Mouse (Mus musculus): ENCODE measurements around the gene Pde4b. TPM values are rescaled to one million over a fixed set of nuclear protein-coding genes. Genes with fewer than 3 reads are reported as not detected.

Pde4b gene
- total RNA-seq, 2 experiments from 2014 or later, result 129 to 140 TPM

- DNase-seq (ENCODE audit: low spot score in 2 of 2), result no peak
- intact Hi-C loops (cut with DNase I), result loop anchor here (5.0 kb wide), 1 partner anchor 74 kb away; no protein-coding TSS in a partner anchor
Measured at GRCm38 (mm10) chr4:102513514-102513913, 426.2 kb downstream of the Pde4b start.

DNA sequence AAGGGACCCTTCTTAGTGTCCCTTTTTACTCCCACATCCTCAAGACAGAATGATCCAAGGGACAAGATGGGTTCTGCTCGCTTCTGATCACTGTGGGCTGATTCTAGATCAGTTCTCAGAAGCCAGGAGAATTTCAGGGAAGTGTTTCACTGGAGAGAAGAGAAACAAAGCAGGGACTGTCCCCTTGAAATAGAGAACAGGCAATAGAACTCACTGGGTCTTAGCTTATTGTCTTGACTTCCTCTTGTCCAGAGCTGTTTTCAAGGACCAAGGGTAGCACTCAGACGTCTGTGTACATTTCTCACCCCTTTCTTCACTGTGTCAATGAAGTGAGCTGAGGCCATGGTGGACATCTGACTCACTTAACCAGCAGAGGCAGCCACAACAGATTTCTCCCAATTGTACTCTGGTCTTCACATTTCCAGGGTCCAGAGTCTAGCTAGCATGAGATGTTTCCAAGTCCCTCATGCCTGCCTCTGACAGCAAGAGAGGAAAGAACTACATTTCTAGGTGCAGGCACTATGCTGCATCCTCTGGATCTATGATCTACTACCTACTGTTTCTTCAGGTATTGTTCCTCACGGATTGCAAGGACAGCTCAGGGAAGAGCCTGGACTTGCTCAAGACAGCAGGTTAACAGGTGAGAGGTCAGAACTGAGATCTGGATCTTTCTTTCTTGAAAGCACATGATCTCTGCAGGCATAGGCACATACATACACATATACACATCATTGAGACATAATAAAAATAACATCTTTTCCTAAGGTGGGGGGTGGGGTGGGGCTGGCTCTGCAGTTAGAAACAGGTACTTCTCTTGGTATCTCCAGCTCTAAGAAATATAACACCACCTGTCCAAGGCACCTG, 427.9 kb downstream of the Pde4b start:
- no peak for DNase-seq (ENCODE audit: low spot score in 2 of 2)
- intact Hi-C loops (cut with DNase I), result loop anchor here (5.0 kb wide), 1 partner anchor 72 kb away; no protein-coding TSS in a partner anchor

DNA sequence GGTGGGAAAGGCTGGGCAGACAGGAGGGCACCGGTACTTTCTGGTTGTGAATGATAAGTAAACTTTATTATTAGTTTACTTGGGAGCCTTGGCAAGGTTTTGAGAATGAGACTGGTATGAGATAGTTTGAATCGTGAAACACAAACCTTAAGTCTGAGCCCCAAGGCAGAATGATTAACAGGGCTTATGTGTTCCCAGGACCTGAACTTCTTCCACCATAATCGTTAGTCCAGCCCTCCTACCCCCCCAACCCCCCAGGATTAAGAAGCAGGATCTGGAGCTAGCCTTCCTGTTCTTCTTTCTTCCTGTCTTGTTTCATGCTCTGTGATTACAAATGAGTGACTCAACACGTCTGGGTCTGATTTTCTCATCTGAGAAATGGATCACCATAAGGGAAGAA, 429.1 kb downstream of the Pde4b start:
- intact Hi-C loops (cut with DNase I), result no loop called here
- DNase-seq (ENCODE audit: low spot score in 2 of 2), result no peak

GRCm38 (mm10) chr4:102516982-102517630, 429.8 kb downstream of the Pde4b start:
- no peak for DNase-seq (ENCODE audit: low spot score in 2 of 2)
- intact Hi-C loops (cut with DNase I), result no loop called here

- no peak for DNase-seq (ENCODE audit: low spot score in 2 of 2)
- intact Hi-C loops (cut with DNase I), result no loop called here
Measured at GRCm38 (mm10) chr4:102517653-102518052, 430.3 kb downstream of the Pde4b start.

- DNase-seq (ENCODE audit: low spot score in 2 of 2), result no peak
- intact Hi-C loops (cut with DNase I), result no loop called here
Measured at GRCm38 (mm10) chr4:102518341-102518740, 431.0 kb downstream of the Pde4b start.

GRCm38 (mm10) chr4:102520669-102521261, 433.4 kb downstream of the Pde4b start:
- DNase-seq (ENCODE audit: low spot score in 2 of 2), result no peak
- intact Hi-C loops (cut with DNase I), result no loop called here

DNA sequence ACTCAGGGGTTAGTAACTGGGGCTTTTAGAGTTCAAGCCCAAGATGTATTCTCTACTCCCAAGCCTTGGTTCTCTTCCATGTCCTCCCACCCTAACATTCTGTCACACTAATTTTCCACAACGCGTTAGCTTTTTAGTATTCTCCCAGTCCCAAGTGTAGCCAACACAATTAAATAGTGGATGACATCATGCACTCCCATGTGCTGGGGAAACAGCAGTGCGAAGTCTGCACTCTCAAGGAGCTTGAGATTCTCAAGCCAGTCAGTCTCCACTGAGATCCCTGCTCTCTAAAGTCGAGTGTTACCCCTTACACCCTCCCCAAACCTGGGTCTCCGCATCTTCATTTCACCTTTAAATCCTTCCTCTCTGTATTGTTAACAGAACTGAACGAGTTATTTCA, 434.1 kb downstream of the Pde4b start:
- intact Hi-C loops (cut with DNase I), result no loop called here
- no peak for DNase-seq (ENCODE audit: low spot score in 2 of 2)

DNA sequence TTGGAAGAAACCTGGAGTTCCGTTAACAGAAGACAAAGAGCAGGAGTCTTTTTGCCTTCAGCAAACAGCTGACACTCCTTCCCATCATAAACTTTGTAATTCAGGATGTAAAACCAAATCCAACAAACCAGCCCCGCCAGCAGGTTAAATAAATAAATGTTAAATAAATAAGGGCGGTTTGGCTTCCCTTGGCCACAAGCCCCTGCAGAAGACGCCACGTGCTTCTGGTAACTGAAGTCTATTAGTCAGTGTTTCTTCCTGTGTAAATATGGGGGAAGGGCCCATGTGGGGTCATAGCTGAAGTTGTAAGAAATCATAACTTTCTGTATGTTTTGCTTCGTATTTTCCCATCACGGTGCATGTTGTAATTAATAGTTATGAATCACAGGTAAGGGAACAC, 440.0 kb downstream of the Pde4b start:
- intact Hi-C loops (cut with DNase I), result no loop called here
- no peak for DNase-seq (ENCODE audit: low spot score in 2 of 2)

DNA sequence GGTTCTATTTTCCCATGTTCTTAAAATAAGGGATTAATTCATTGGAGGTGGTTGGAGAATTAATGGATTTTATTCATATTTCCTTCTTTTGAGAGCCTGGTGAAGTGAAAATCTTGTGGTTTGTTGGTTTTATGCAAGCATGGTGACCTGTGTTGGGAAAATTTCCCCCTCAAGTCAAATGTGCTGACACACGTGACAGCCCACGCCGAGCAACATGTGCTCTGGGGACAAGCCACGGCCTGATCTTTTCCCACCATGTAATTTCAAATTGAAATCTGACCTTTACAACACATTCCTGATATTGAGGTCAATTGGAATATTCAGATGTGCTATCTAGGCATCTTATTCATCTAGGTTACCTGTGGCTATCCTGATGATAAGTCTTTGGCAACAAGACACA, 443.5 kb downstream of the Pde4b start:
- no peak for DNase-seq (ENCODE audit: low spot score in 2 of 2)
- intact Hi-C loops (cut with DNase I), result loop anchor here (5.0 kb wide), 1 partner anchor 42 kb away; no protein-coding TSS in a partner anchor

DNA sequence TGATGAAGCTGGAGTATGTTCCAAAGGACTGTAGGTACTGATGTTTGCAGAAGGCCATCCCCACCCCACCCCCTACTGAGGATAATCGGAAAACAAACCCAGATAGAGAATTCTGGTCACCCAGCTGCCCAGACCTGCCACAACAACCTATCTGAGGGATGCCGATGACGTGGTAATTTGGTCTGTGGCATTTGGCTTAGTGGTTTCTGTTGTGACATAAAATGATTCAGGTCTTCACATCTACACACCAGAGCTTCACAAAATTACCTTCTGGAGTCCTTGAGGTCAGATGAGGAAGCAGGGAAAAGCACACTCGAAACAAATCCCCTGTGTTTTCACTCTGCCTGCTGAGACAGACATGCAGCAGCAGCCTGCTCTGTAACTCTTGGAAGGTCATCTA, 444.4 kb downstream of the Pde4b start:
- intact Hi-C loops (cut with DNase I), result loop anchor here (5.0 kb wide), 1 partner anchor 41 kb away; no protein-coding TSS in a partner anchor

GRCm38 (mm10) chr4:102533183-102534048, 446.1 kb downstream of the Pde4b start:
- intact Hi-C loops (cut with DNase I), result loop anchor here (5.0 kb wide), 1 partner anchor 39 kb away; no protein-coding TSS in a partner anchor
- DNase-seq (ENCODE audit: low spot score in 2 of 2), result peak; percentile 21 to 29

More for the DNA sequence above, 444.4 kb downstream of the Pde4b start:
- no peak for DNase-seq (ENCODE audit: low spot score in 2 of 2)

GRCm38 (mm10) chr4:102534049-102534730, 446.8 kb downstream of the Pde4b start:
- DNase-seq (ENCODE audit: low spot score in 2 of 2), result no peak
- intact Hi-C loops (cut with DNase I), result loop anchor here (5.0 kb wide), 1 partner anchor 38 kb away; no protein-coding TSS in a partner anchor

DNA sequence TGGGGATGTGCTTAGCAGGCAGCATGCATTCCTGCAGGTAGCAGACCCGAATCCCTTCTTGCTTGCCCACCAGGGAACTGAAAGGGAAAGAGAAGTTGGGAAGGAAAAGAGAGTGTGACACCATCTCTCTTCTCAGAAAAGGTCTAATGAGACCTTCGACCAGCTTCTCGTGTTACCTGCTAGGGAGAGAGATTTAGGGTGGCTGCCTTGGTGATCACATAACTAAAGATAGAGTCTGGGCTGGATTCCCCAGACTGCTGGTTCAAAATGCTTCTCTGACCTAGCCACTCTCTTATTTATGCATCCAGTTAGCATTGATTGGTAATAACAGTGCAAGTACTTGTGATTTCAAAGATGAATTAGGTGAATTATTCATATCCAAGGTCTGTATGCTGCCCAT, 448.5 kb downstream of the Pde4b start:
- DNase-seq (ENCODE audit: low spot score in 2 of 2), result no peak
- intact Hi-C loops (cut with DNase I), result no loop called here

- intact Hi-C loops (cut with DNase I), result no loop called here
- DNase-seq (ENCODE audit: low spot score in 2 of 2), result no peak
Measured at GRCm38 (mm10) chr4:102538266-102538665, 450.9 kb downstream of the Pde4b start.

- DNase-seq (ENCODE audit: low spot score in 2 of 2), result no peak
- intact Hi-C loops (cut with DNase I), result no loop called here
Measured at GRCm38 (mm10) chr4:102538793-102539192, 451.4 kb downstream of the Pde4b start.

GRCm38 (mm10) chr4:102539598-102540180, 452.3 kb downstream of the Pde4b start:
- no peak for DNase-seq (ENCODE audit: low spot score in 2 of 2)
- intact Hi-C loops (cut with DNase I), result no loop called here

GRCm38 (mm10) chr4:102542976-102543375, 455.6 kb downstream of the Pde4b start:
- DNase-seq (ENCODE audit: low spot score in 2 of 2), result no peak
- intact Hi-C loops (cut with DNase I), result no loop called here

All from left cerebral cortex, postnatal 36 days (tissue).